Mouse (Mus musculus): Measurements from ENCODE around the gene Ier3. TPM values are rescaled to one million over a fixed set of nuclear protein-coding genes. Genes with fewer than 3 reads are reported as not detected.

Ier3 gene
- polyA plus RNA-seq, 1 experiment from 2014 or later = 13.2 TPM

DNA sequence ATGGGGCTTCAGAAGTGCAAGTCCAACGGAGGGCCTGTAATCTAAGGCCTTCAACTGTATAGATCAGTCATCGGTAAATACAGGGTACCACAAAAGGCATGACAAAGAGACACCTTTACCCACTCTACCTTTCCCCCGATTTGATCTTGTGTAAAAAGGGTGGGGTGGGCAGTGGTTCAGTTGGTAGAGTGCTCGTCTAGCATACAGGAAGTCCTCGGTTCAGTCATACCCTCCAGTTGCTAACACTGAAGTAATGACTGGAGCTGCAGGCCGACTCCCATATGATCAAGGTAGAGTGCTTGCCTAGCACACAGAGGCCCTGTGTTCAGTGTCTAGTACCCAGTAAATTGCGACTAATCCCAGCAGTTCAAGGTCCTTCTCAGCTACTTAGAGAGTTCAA, 7.8 kb upstream of the Ier3 start:
- no peaks in the 10 kb centered on the region for H3K9me3 ChIP-seq (replicated peaks; ENCODE audit: control insufficient read depth, low read length)
- H3K27ac ChIP-seq (ENCODE audit: low read depth, low read length) = peak overlapping the region; percentile 87
- peaks cover 38% of the 10 kb centered on the region for H3K4me1 ChIP-seq (ENCODE audit: control insufficient read depth, insufficient read depth, low read length)
- WGBS (ENCODE audit: insufficient replicate concordance) = 79% methylated on average over 7 of the region's 7 CpGs
- no peak overlapping the region for H3K4me2 ChIP-seq
- no peaks in the 10 kb centered on the region for H3K27me3 ChIP-seq (ENCODE audit: control insufficient read depth, insufficient read depth, low read length)
- H3K9ac ChIP-seq (ENCODE audit: low read depth, low read length) = 0 out of 2 replicates have a peak overlapping the region, but pooled peaks have one; percentile 12
- H3K4me3 ChIP-seq (ENCODE audit: low read depth, low read length) = no peak overlapping the region
- ATAC-seq (replicated peaks; ENCODE audit: insufficient number of reproducible peaks, low FRiP score, low TSS enrichment) = 0 out of 2 replicates have a peak, but pooled peaks have one; percentile 20
- H3K36me3 ChIP-seq (ENCODE audit: control insufficient read depth, insufficient read depth, low read length) = no peaks in the 10 kb centered on the region

DNA sequence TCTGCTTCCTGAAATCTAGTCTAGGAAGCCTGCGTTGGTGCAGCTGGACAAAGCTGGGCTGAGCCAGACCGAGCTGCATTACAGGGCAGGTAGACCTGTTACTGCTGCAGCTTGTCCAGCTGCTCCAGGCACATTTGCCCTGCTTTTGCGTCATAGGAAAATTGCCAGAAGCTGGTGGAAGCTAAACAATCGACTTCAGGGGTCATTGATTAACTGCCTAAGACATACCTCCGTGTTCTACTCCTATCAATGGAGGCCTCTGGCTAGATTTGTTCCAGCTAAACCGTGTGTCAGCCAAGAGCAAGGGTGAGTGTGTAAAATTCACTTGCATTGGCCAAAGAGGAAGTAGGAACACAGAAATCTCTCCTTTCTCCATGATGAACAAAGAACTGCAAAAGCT, 6.8 kb upstream of the Ier3 start:
- Histone ChIP-seq H3K4me1 (ENCODE audit: control insufficient read depth, insufficient read depth, low read length) (peaks cover 38% of the 10 kb centered on the region), H3K9ac (ENCODE audit: low read depth, low read length) (no peak overlapping the region), H3K4me3 (ENCODE audit: low read depth, low read length) (no peak overlapping the region), H3K27ac (ENCODE audit: low read depth, low read length) (peak overlapping the region; percentile 58; the same call in 1 of the 2 replicates), H3K4me2 (no peak overlapping the region), H3K36me3 (ENCODE audit: control insufficient read depth, insufficient read depth, low read length) (no peaks in the 10 kb centered on the region), H3K27me3 (ENCODE audit: control insufficient read depth, insufficient read depth, low read length) (no peaks in the 10 kb centered on the region), H3K9me3 (replicated peaks; ENCODE audit: control insufficient read depth, low read length) (no peaks in the 10 kb centered on the region)
- no peak for ATAC-seq (replicated peaks; ENCODE audit: insufficient number of reproducible peaks, low FRiP score, low TSS enrichment)
- 62% methylated on average over 6 of the region's 6 CpGs for WGBS (ENCODE audit: insufficient replicate concordance)

DNA sequence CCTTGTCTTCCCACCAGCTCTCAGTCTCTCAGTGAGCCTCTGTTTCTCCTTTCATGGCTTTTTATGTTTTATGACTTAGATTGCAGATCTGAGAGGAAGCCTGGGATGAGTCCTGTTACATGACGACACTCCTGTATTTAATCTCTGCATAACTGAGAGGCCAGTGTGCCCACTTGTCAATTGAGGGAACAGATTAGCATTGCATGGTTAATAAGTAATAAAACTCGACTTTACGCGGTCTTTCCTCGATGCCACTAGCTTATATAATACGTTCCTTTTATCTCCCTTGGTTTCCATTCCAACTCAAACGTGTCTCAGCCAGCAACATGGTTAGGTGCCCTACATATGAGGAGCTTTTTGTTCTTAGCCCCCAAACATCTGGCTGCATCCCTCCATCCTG, 5.6 kb upstream of the Ier3 start:
- no peak overlapping the region for H3K4me3 ChIP-seq (ENCODE audit: low read depth, low read length)
- no peak overlapping the region for H3K9ac ChIP-seq (ENCODE audit: low read depth, low read length)
- no peak overlapping the region; the same call in 1 of the 2 replicates for H3K4me2 ChIP-seq
- 61% methylated on average over 7 of the region's 7 CpGs for WGBS (ENCODE audit: insufficient replicate concordance)
- no peak for ATAC-seq (replicated peaks; ENCODE audit: insufficient number of reproducible peaks, low FRiP score, low TSS enrichment)
- H3K4me1 ChIP-seq (ENCODE audit: control insufficient read depth, insufficient read depth, low read length) = peaks cover 38% of the 10 kb centered on the region
- H3K9me3 ChIP-seq (replicated peaks; ENCODE audit: control insufficient read depth, low read length) = no peaks in the 10 kb centered on the region
- H3K27ac ChIP-seq (ENCODE audit: low read depth, low read length) = peak overlapping the region; percentile 50; the same call in 1 of the 2 replicates
- no peaks in the 10 kb centered on the region for H3K36me3 ChIP-seq (ENCODE audit: control insufficient read depth, insufficient read depth, low read length)
- 0 out of 2 replicates have a peak, but pooled peaks cover 2% of the 10 kb centered on the region for H3K27me3 ChIP-seq (ENCODE audit: control insufficient read depth, insufficient read depth, low read length)

DNA sequence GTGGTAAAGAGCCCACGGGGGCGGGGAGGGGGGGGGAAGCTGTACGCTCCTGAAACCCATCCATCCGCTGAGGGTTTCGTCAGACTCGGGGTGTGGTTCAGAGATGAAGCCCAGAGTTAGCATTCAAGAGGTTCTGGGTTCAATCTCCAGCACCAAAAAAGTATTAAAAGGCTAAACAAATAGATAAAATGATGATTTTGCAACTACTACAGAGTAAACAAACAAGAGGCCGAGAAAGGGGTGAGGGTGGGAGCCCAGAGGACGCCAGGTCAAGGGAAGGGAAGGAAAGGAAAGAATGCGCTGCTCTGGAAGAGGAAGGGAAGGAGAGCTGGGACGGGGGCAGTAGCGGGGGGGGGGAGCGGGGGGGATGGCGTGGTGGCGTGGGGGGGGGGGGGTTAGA, 4.8 kb upstream of the Ier3 start:
- no peaks in the 10 kb centered on the region for H3K9me3 ChIP-seq (replicated peaks; ENCODE audit: control insufficient read depth, low read length)
- peaks cover 38% of the 10 kb centered on the region for H3K4me1 ChIP-seq (ENCODE audit: control insufficient read depth, insufficient read depth, low read length)
- no peak overlapping the region for H3K9ac ChIP-seq (ENCODE audit: low read depth, low read length)
- no peaks in the 10 kb centered on the region for H3K36me3 ChIP-seq (ENCODE audit: control insufficient read depth, insufficient read depth, low read length)
- H3K27me3 ChIP-seq (ENCODE audit: control insufficient read depth, insufficient read depth, low read length) = 0 out of 2 replicates have a peak, but pooled peaks cover 2% of the 10 kb centered on the region
- H3K4me3 ChIP-seq (ENCODE audit: low read depth, low read length) = no peak overlapping the region
- ATAC-seq (replicated peaks; ENCODE audit: insufficient number of reproducible peaks, low FRiP score, low TSS enrichment) = no peak
- H3K27ac ChIP-seq (ENCODE audit: low read depth, low read length) = no peak overlapping the region; the same call in 1 of the 2 replicates
- no peak overlapping the region for H3K4me2 ChIP-seq
- WGBS (ENCODE audit: insufficient replicate concordance) = 48% methylated on average over 7 of the region's 14 CpGs

DNA sequence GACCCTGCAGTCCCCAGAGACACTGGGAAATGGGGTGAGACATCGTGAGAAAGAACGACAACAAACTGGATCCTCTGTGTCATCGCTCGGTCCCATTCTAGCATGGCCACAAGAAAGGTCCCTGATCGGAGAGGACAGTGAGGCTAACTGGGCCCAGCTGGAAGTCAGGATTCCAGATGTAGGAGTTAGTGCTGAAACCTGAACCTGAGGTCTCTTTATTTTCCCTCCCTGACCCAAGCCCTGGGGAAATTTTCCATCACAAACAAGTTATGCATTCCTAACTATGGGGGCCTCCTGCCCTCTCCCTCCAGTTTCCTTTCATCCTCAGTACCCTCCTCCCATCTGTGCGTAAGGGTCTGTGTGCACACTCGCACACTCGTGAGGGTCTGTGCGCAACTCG, 4.3 kb upstream of the Ier3 start:
- H3K4me3 ChIP-seq (ENCODE audit: low read depth, low read length) = no peak overlapping the region
- H3K27me3 ChIP-seq (ENCODE audit: control insufficient read depth, insufficient read depth, low read length) = 0 out of 2 replicates have a peak, but pooled peaks cover 2% of the 10 kb centered on the region
- H3K9ac ChIP-seq (ENCODE audit: low read depth, low read length) = no peak overlapping the region
- no peak overlapping the region for H3K27ac ChIP-seq (ENCODE audit: low read depth, low read length)
- peaks cover 41% of the 10 kb centered on the region for H3K4me1 ChIP-seq (ENCODE audit: control insufficient read depth, insufficient read depth, low read length)
- 45% methylated on average over 10 of the region's 10 CpGs for WGBS (ENCODE audit: insufficient replicate concordance)
- no peak for ATAC-seq (replicated peaks; ENCODE audit: insufficient number of reproducible peaks, low FRiP score, low TSS enrichment)
- no peaks in the 10 kb centered on the region for H3K36me3 ChIP-seq (ENCODE audit: control insufficient read depth, insufficient read depth, low read length)
- H3K9me3 ChIP-seq (replicated peaks; ENCODE audit: control insufficient read depth, low read length) = no peaks in the 10 kb centered on the region
- 0 out of 2 replicates have a peak overlapping the region, but pooled peaks have one; percentile 6 for H3K4me2 ChIP-seq

DNA sequence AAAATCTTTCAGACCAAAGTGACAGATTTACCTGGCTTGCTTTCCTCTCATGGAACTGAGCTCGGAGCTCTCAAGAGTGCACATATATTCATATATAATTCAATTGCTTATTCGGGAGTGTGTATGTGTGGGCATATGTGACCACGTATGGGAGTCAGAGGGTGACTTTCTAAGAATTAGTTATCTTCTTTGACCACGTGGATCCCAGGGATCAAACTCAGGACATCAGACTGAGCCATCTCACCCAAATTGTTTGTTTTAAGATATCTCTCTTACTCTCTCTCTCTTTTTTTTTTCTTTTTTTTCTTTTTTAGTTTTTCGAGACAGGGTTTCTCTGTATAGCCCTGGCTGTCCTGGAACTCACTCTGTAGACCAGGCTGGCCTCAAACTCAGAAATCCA, 1.4 kb upstream of the Ier3 start:
- Histone ChIP-seq H3K9ac (ENCODE audit: low read depth, low read length) (no peak overlapping the region), H3K27ac (ENCODE audit: low read depth, low read length) (no peak overlapping the region), H3K4me3 (ENCODE audit: low read depth, low read length) (no peak overlapping the region), H3K4me2 (no peak overlapping the region), H3K36me3 (ENCODE audit: control insufficient read depth, insufficient read depth, low read length) (no peaks in the 10 kb centered on the region), H3K9me3 (replicated peaks; ENCODE audit: control insufficient read depth, low read length) (no peaks in the 10 kb centered on the region), H3K4me1 (ENCODE audit: control insufficient read depth, insufficient read depth, low read length) (peaks cover 27% of the 10 kb centered on the region), H3K27me3 (ENCODE audit: control insufficient read depth, insufficient read depth, low read length) (0 out of 2 replicates have a peak, but pooled peaks cover 2% of the 10 kb centered on the region)
- ATAC-seq (replicated peaks; ENCODE audit: insufficient number of reproducible peaks, low FRiP score, low TSS enrichment) = no peak
- 76% methylated on average over 5 of the region's 5 CpGs for WGBS (ENCODE audit: insufficient replicate concordance)

DNA sequence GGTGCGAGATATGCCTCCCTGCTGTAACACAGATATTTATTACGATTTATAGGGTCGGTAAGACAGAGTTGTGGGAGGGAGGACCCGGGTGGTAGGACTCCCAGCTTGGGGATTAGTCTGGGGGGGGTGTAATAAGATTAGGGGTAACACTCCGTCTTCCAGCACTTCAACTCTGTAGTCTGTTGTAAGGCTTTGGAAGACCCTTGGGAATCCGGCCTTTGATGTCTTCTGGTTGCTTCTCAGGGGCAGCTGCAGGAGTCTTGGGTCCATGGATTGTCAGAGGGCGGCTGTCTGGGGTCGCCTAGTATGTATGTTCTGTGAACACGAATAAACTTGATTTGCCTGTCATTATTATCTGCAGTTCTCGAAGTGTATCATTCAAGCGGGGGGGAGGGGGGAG, 1.1 kb downstream of the Ier3 start:
- peak overlapping the region; percentile 79 for H3K9ac ChIP-seq (ENCODE audit: low read depth, low read length)
- H3K4me3 ChIP-seq (ENCODE audit: low read depth, low read length) = peak overlapping the region; percentile 63
- peaks cover 12% of the 10 kb centered on the region for H3K36me3 ChIP-seq (ENCODE audit: control insufficient read depth, insufficient read depth, low read length)
- peak overlapping the region; percentile 80 for H3K27ac ChIP-seq (ENCODE audit: low read depth, low read length)
- 0 out of 2 replicates have a peak, but pooled peaks cover 2% of the 10 kb centered on the region for H3K27me3 ChIP-seq (ENCODE audit: control insufficient read depth, insufficient read depth, low read length)
- H3K9me3 ChIP-seq (replicated peaks; ENCODE audit: control insufficient read depth, low read length) = no peaks in the 10 kb centered on the region
- 0 out of 2 replicates have a peak, but pooled peaks have one; percentile 1 for ATAC-seq (replicated peaks; ENCODE audit: insufficient number of reproducible peaks, low FRiP score, low TSS enrichment)
- under 1% methylated on average over 11 of the region's 11 CpGs for whole genome bisulfite sequencing (ENCODE audit: insufficient replicate concordance)
- H3K4me1 ChIP-seq (ENCODE audit: control insufficient read depth, insufficient read depth, low read length) = peaks cover 8% of the 10 kb centered on the region; the same call in 1 of the 2 replicates
- peak overlapping the region; percentile 98 for H3K4me2 ChIP-seq

DNA sequence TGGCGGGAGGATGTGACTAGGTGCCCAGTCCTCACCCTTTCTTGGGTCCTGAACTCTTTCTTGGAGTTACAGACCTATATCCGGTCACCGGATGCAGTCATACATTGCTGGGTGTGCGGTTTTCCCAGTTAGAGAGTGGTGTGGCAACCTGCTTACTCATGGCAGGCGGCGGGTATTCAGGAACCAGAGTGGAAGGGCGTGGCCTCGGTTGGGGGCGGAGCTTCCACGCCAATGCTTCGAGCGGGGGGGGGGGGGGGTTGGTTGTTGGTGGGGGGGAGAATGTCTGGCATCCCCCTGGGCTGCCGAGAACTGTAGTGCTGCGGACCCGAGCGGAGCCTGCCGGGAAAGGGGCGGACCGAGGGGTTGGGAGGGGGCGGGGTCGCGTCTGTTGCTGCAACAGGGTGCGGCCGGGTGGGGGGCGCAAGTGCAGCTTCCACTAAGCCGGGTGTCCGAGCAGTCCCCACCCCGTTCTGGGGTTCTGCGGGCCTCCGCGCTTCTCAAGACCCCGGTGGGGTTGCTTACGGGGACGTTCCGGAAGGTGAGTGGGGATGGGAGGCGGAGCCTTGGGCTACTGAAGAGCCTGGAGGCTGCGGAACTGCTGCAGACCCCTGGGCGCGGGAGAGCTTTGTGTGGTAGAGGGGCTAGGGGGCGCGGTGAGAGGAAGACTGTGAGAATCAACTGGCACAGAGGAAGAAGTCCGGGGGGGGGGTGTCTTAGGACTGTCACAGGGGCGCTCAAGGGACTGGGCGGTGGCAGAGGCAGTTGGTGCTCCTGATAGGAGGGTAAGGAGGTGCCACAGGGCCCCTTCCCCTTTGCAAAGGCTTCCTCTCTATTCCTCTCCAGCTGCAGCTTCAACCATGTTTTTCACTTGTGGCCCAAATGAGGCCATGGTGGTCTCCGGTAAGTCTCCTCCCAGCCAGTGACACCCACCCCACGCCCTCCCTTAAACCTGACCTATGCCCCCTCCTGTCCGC, 1.8 kb downstream of the Ier3 start, which contains the start of gene Flot1:
Gene Flot1 (plus strand): TSS at position 267 of the 974 bp plus-strand sequence.
- peak; percentile 84 for ATAC-seq (replicated peaks; ENCODE audit: insufficient number of reproducible peaks, low FRiP score, low TSS enrichment)
- 0 out of 2 replicates have a peak, but pooled peaks cover 2% of the 10 kb centered on the region for H3K27me3 ChIP-seq (ENCODE audit: control insufficient read depth, insufficient read depth, low read length)
- WGBS (ENCODE audit: insufficient replicate concordance) = 0% methylated on average over 44 of the region's 47 CpGs
- peaks cover 19% of the 10 kb centered on the region for H3K36me3 ChIP-seq (ENCODE audit: control insufficient read depth, insufficient read depth, low read length)
- peak within 1 kb of the TSS; percentile 98 for H3K4me2 ChIP-seq
- H3K4me1 ChIP-seq (ENCODE audit: control insufficient read depth, insufficient read depth, low read length) = peaks cover 8% of the 10 kb centered on the region; the same call in 1 of the 2 replicates
- H3K27ac ChIP-seq (ENCODE audit: low read depth, low read length) = peak within 1 kb of the TSS; percentile 80
- H3K9ac ChIP-seq (ENCODE audit: low read depth, low read length) = peak within 1 kb of the TSS; percentile 79
- peak within 1 kb of the TSS; percentile 63 for H3K4me3 ChIP-seq (ENCODE audit: low read depth, low read length)
- no peaks in the 10 kb centered on the region for H3K9me3 ChIP-seq (replicated peaks; ENCODE audit: control insufficient read depth, low read length)

All from heart, embryonic 11.5 days (tissue).